Mouse (Mus musculus): ENCODE measurements at regions not wholly inside any gene's neighbourhood (a gene's known extent, or its start where the extent isn't known, plus 50 kb on each side); places are given as distances from the start of the nearest gene placed in this dataset.

DNA sequence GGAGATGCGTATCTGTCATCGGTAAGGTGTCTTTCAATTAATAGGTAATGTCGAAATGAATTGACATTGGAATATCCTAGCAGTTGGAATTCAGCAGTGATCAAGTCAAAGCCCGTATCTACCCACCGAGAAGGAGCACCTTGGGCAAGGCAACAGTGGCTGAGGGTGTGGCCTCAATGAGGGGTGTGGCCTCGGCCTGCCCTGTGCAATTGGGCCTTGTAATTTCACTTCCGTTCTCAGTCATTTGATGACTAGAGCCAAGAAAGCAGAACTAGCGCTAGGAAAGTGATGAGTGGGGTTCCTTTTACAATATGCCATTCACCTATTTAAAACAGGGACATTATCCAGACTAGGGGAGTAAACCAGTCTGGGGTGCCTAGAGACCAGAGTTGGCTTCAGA, 77.6 kb downstream of the Elovl4 start:
- DNase-seq = peak; percentile 82

- DNase-seq = peak; percentile 82
Observed at GRCm38 (mm10) chr9:83727462-83728189, 78.5 kb downstream of the Elovl4 start.

- DNase-seq = no peak
Observed at GRCm38 (mm10) chr9:83726979-83727378, 79.1 kb downstream of the Elovl4 start.

DNA sequence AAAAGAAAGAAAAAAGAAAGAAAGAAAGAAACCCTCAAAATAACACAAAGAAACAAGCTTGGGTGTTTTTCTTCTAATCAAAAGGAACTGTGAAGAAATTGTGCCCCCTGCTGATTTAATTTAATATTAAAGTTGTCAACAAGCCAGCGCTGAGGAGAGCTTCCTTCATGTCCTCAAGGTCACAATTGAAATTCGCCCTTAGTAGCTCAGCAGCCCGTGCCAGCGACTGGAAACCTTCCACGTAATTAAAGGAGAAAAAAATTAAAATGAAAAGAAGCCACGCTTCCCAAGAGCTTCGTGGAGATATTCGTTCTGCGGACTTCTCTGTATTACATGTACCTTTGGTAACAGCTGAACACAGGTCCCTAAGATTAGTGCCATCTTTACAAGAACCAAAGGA, 80.0 kb downstream of the Elovl4 start:
- DNase-seq = peak; percentile 58

DNA sequence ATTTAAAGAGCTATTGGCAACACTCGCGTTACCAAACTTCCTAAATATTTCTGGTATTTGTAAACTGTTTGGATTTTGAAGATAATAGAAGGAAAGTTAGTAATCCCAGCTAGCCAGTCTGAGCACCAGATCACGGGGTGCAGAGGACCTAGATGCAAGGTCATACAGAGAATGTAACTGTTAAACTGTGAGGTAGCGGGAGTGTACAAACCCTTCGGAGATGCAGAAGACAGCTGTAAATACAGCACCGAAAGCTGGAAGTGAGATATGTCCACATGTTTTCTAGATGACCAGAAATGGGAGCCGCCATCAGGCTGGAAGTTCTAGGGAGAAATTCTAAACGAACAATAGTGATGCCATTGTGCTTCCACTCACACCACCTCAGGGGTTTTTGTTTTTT, 80.5 kb downstream of the Elovl4 start:
- DNase-seq = peak; percentile 80

DNA sequence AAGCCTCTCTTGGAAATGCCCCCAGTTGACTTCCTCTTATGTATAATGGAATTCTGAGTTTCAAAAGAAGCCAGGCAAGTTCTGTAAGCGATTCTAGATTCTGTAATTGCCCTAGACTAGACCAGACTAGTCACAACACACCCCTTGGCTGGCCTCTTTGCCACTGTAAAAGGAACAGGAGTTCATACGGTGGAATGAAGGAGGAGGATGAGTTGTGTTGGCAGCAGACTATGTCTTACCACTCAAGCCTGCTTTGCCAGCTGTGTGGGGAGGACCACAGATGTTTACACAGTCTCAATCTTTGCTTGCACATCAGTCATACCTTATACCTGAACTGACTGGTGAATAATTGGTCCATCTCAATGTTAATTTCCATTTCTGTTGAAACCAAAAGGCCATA, 85.1 kb downstream of the Elovl4 start:
- peak; percentile 53 for DNase-seq

DNA sequence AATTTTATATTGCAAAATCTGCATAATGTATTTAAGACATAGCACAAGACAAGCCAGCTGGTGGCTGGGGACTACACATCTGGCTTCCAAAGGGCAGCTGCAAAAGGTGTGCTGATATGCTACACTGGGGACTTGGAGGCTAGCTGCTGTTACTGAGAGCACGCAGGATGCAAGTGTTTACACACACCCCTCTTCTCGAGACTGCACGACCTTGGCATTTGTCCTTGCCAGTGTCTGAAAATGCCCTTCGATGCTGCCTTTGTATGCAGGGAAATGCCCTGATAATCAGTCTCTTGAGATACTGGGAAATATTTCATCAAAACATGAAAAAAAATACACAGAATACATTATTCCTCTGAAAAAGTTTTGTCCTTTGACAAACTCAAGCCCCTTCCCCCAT, 86.3 kb downstream of the Elovl4 start:
- DNase-seq = peak; percentile 57

- DNase-seq = peak; percentile 53
Observed at GRCm38 (mm10) chr9:83718084-83718483, 88.0 kb downstream of the Elovl4 start.

GRCm38 (mm10) chr9:83716101-83716763, 89.8 kb downstream of the Elovl4 start:
- no peak for DNase-seq

DNA sequence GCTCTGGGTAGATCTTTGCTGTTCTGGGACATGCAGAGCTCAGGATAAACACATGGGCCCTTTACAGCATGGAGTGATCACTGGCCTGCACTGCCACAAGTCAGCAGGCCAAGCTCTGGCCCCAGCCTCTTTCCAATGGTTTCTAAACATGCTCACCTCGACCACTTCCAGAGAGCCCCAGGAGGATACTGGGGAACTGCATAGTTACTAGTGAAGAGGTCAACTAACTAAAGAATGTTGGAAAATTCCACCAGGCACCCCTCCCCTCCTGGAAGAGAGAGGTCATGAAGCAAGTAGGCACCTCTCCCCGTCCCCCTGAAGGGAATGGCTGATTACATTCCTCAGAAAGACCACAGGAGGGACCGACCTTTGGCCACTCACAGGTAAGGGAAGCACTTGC, 98.7 kb downstream of the Elovl4 start:
- DNase-seq = peak; percentile 64

DNA sequence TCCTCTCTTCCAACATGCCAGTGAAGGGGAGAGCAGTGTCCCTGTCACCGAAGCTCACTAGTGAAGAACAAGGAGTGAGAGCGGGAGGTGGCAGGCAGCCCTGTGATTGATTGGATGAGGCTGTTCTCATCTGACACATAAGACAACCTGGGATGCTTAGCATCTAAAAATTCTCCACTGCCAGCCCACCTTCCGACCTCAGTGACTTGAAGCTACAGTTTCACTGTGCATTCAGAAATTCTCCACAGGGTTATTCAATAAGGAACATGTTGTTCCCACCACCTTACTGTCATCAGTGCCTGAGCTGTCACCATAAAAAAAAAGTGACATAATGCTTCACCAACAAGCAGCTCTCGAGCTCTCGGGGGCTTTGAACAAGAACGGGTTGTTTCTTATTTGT, 100.0 kb downstream of the Elovl4 start:
- peak; percentile 77 for DNase-seq

GRCm38 (mm10) chr9:83704186-83704585, 101.9 kb downstream of the Elovl4 start:
- no peak for DNase-seq

GRCm38 (mm10) chr9:83700916-83701315, 105.2 kb downstream of the Elovl4 start:
- peak; percentile 81 for DNase-seq

DNA sequence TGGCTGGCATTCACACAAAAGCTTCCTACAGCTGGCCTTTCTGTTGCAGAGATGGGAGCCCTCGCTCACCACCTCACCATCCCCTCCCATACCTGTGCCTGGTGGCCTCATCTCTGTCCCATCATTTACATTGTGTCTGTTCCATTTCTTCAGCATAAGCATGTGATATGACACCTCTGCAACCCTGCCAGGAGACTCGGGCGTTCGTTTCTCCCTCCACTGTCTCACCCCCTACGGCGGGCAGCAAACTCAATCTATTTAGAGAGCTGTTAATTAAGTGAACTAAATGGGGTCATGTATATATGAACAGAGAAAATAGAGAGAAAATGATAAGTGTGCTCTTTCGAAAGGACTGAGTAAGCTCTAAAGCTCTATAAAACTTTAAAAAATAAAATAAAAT, 106.0 kb downstream of the Elovl4 start:
- DNase-seq = peak; percentile 54

- peak; percentile 86 for DNase-seq
Observed at GRCm38 (mm10) chr9:83691332-83692198, 114.5 kb downstream of the Elovl4 start.
